Mouse (Mus musculus) hindlimb bud, embryonic 11.5 days (tissue): Measurements from ENCODE around the gene Slc44a5.

Source experiments
- DNase-seq: peaks from one replicate; pipeline ENCODE4 v3.0.0-alpha.2; 2012; ENCODE audit warnings: low read depth, low spot score; ENCODE audit errors: extremely low spot score

Slc44a5 gene

DNA sequence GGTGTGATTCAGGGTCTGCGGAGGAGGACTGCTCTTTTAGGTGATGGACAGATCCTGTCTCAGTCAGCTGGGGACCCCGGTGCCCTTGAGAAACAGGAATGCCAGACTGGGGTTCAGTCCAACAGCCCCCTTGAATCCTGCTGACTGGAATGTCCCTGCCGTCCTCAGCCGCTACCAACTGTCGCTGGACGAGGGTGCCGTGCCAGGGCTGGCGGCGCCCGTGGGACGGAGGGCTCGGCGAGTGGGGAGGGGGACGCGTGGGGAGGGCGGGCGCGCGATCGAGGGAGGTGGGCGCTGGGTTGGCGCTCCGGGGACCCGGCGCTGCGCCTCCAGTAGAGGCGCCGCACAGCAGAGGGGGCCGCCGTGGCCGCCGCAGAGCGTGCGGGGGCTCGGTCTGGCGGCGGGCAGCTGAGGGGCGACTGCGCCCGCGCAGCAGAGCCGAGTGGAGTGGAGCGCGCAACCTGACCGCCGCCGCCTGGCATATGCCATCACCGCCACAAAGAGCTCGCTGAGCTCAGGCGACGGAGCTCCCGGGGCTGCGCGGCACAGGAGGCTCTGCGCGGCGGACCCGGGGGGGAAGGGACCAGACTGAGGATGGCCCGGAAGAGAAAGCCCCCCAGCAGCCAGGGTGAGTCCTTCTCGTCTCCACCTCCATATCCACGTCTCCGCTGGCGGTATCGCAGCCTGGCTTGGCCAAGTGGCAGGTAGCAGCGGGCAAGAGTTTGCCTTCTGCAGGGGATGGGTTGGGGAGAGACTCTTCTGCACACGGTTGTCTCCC, at the start of gene Slc44a5:
Slc44a5 (plus strand) TSS at position 266 of the 778 bp plus-strand sequence.
- no peak for DNase-seq

DNA sequence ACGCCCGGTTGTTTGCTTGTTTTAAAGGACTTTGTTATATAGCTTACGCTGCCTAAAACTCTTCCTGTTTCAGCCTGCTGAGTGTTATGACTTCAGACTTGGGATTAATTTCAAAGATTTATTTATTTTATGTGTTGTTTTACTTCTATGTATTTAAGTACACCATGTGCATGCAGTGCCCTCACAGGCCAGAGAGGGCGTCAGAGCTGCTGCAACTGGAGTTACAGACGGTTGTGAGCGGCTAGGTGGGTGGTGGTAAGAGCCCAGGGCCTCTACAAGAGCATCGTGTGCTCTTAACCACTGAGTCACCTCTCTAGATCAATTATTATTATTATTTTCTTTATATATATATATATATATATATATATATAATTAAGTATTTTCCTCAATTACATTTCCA, 46.9 kb upstream of the Slc44a5 start:
- DNase-seq: no peak

DNA sequence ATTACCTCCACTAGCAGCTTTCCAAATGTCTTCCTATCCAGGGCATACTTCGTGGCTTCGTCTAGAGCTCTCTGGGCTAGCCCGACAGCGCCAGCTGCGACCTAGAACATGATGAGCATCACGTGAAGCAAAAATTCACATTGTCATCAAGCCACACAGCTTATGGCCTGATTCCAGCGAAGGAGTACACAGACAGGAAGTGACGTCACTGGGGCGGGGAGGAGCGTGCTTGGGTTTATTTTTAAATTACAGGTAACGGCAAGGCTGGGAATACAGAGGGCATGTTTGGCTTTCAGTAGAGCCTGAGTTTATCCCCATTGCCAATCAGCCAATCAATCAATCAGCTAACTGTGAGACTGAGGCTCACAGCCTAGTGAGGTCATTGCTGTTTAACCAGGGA, 43.7 kb upstream of the Slc44a5 start:
- DNase-seq: no peak

DNA sequence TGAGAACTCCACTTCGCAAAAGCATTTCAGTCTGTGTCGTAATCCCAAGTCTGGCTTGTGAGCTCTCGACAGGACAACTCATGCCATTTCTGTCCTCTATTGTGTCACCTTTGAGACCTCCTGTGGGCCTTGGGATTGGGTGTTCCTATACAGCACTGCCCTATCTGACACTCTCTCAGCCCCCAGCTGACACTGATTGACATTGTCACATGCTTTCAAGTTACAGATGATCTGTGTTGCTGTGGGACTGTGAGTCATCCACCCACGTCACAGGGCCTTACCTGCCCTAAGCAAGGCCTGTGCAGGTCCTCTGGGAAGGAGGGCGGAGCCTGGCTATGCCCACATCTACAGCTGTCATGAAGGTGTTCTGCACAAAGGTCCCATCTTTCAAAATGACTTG, 40.8 kb upstream of the Slc44a5 start:
- no peak for DNase-seq

DNA sequence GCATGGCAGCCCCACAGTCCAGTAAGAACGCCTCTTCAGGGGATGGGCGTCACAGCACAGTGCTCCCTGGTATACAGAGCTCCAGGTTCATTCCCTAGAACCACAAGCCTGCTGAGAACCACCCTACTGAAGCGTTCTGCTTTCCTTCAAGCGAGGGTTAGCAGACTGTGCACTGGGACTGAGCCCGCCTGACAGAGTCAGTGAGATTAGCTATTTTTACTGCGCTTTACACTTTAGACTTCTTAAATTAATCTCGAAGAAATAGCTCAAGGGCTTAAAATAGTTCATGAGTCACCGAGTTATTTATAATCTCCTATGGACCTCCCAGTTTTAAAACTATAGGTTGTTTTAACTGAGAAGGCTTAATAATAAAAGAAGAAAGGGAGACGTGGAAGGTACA, 37.4 kb upstream of the Slc44a5 start:
- no peak for DNase-seq

DNA sequence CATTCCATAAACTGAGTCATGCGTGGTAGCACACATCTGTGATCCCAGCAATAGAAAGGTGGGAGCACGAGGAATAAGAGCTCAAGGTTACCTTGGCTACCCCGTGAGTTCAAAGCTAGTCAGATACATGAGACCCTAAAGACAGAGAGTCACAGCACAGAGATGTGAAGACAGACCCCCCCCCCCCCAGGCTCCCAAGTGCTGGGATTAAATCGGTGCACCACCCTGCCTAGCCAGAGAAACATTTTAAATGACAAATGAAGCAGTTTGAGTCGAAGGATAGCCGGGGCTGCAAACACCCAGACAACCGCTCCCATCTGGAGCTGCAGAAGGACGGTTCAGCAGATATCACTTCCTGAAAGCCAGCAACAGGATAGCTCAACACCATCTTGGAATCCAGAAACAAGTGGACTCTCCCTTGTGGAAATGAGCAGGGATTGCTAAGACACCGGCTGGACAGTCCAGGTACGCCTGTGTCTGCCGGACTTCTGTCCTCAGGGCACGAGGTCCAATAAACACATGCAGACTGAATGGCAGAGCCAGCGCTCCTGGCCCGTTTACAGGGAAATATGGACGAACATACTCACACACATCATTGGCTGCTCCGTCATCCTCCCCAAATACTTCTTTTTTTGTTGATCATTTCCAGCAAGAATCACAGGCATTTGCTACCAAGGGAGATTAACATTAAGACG, 36.0 kb upstream of the Slc44a5 start:
- no peak for DNase-seq

DNA sequence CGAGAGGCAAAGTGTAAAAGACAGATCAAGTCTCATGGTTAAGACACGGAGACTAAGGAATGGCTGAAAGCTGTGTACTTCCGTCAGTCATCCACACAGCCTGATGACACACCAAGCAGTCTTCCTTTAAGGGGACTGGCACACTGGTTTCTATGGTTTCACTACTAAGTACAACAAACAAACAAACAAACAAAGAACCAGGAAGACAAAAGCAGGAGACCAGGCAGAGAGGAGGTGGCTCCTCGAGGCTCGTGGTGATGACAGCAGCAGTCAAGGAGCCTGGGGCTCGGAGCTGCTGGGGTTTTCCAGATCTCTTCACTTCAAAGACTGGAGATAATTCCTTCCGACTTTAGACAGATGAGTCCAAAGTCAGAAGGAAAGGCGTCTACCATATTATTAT, 33.2 kb upstream of the Slc44a5 start:
- no peak for DNase-seq

DNA sequence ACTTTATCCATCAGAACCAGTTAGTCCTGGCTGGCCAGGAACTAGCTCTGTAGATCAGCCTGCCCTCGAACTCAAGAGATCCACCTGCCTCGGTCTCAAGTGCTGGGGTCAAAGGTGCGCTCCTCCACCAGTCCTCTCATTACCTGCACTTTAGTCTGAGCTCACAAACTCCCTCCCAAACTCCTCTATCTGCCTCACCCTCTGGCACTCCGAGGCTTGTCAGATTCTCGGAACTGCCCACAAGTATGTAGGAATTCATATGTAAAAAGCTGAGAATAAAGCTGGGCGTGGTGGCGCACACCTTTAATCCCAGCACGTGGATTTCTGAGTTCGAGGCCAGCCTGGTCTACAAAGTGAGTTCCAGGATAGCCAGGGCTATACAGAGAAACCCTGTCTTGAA, 32.8 kb upstream of the Slc44a5 start:
- DNase-seq: no peak

DNA sequence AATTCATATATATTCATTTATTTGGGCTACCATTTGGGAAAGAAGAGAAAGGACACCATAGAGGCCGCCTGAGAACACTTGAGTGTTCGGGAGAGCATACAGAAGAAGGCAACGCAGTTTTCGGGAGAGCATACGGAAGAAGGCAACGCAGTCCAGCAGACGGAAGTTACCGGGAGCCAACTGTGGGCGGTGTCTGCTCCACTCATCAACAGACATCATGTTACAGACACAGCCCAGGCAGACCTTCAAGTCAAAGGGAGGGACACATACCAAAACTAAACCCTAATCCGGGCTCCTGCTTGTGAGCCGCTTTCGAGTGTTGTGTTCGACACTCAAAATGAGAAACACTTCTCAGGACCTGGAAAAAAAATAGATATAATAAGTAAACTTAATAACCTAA, 31.6 kb upstream of the Slc44a5 start:
- no peak for DNase-seq

DNA sequence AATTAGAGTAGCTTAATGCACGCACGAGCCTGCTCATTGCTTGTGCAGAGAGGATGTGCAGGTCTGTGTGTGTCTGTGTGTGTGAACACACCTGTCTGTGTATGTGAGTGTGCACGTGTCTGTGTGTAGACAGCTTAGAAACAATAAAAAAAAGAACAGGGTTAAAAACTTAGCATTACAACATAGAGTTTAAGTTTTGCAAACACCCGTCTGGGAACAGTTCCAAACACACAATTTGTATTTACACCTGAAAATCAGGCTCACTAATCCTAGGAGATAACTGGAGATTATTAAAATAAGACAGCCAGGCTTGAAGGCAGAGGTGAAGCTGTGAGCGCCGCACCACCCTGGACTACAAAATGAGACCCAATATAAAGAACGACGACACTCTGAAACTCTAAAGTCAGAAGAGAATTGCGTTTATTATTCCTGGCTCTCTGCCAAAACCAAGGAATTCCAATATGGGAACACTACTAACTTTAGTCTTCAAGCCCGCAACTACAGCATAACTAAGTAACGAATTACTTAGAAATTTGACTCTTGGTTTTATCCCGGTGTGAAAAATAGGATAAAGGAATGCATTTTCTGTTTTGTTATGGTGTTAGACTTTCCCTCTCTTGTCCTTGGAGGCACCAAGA, 30.1 kb upstream of the Slc44a5 start:
- DNase-seq: no peak

DNA sequence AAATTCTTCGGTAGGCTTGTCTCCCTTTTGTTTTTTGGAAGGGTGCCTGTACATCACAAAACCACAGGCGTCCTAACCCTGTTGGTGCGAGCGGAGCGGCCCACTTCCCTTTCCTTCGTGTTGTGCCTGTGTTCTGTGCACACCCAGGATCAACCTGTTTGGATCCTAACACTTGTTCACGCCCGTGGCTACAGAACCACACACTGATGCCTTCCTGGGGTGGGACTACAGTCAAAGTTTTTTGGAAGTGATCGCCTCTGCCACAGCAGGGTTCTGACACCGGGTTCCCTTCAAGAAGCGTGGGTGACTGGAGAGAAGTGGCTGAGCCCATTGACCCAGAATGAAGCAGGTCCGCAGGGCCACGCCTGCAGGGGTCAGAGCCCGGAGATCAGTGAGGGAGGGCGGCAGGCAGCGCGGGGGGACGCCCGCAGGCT, 29.3 kb upstream of the Slc44a5 start:
- DNase-seq: no peak

DNA sequence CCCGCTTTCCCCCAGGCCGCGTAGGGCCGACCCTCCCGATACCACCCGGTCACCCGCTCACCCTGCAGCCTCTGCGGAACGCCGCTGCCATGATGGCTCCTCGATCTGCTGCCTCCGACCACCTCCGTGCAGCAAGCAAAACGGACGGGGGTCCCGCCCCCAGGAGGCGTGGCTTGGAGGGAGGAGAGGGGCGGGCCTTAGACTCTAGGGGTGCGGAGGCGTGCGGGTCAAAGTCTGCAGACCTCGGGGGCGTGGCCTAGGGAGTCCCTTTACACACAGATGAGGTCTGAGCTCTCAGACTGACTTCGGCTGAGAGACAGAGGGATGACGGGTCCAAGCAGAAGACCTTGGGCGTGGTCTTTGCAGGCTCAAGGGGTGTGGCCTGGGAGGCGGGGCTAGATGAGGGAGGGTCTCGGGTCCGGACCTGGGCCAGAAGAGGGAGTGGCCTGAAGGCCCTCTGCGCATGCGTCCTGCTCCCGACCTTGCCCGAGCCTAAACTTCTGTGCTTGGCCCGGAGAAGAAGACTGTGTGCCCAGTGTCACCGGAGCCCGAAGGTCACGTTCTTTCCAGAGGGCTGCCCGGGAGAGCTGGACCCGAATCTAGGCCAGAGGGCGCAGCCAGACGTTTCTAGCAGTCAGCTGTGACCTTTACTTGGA, 28.8 kb upstream of the Slc44a5 start, which contains the start of gene Acadm:
Acadm (minus strand) TSS at position 298 of the 656 bp plus-strand sequence.
- peak; percentile 94 for DNase-seq

DNA sequence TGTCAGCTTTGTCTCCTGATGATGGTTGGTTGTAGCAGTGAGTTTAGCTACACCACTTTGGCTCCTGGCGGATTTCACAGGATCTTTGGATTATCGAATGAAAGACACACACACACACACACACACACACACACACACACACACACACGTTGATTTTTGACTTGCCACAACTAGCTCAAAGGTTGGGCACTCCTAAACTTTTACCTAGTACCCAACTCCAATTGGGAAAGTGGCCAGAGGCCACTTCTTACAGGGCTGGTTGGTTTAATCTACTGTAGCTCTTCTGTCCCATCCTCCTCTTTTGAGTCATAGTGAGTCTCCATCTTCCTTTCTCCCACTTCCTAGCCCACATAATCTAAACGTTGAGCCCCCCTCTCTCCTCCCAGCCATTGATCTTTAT, 26.0 kb upstream of the Slc44a5 start:
- DNase-seq: no peak

DNA sequence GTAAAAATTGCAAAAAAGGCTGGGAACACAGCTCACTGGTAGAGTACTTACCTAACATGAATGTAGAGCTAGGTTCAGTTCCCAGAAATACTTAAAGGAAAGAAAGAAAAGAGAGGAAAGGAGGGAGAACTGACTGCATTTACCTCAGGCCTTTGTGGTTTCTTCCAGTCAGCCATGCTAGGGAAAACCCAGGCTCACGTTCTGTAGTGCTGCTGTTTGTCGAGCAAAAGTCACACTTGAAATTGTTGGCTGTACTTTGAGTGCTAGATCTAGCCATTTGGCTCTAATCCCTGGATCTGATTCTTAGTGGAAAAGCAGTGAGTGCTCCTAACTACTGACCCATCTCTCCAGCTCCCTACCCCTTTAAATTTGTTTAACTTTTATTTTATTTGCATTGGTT, 25.1 kb upstream of the Slc44a5 start:
- no peak for DNase-seq

DNA sequence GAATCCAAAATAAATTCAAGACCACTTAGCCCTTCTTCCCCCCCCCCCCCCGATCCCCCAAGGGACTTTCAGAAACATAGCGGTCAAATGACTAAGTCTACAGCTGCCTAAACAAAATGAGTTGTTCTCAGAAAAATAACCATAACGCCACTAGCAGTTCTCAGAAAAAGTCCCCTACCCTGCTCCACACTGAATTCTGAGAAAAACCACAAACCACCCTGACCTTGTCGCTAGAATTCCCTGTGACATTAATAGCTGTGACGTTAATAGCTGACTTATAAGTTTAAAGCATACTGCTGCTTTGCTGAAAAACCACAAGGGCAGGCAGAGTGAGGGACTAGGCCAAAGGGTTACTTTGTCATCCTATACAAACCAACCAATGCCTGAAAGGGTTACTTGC, 15.3 kb upstream of the Slc44a5 start:
- DNase-seq: no peak

DNA sequence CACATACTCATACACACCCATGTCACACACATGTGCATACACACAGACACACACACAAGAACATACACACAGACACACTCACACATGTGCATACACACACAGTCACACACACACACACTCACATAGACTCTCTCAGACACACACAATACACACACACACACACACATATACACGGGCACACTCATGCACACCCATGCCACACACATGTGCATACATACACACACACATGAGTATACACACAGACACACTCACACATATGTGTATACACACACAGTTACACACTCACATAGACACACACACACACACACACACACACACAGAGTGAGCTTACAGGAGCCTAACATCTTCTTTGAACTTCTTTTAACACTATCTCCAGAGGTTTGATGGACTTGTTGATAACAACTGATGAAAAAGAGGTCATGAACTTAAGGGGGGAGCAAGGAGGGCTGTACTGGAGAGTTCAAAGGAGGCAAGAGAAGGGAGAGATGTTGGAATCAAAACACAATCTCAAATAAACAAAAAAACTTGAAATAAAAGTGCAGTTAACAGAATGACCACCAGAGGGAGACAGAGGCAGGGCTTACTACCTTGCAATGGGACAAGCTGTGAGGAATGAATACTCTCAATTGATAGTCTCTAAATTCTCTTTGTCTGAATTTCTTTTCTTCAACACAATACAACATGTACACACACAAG, 14.1 kb upstream of the Slc44a5 start:
- DNase-seq: no peak

DNA sequence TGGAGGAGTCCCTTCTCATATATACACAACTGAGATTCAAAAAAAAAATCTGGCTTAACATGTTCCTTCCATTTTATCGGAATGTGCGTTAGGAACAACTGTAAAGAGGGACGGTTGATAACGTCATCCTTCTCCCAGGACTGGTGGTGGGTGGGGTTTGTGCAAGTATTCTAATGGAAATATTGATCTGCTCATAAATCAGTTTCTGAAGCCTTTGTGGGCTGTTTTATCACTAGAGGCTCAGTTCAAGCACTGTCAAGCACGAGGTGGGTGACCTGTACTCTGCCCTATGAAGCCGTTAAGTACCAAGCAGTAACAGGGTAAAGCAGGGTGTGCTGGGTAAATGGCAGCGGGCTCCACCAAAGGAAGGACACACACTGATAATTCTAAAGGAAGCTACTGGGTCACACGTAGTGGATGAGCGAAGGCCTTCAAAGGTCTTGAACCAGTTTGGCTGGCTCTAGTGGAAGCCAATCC, 13.5 kb upstream of the Slc44a5 start:
- DNase-seq: no peak

DNA sequence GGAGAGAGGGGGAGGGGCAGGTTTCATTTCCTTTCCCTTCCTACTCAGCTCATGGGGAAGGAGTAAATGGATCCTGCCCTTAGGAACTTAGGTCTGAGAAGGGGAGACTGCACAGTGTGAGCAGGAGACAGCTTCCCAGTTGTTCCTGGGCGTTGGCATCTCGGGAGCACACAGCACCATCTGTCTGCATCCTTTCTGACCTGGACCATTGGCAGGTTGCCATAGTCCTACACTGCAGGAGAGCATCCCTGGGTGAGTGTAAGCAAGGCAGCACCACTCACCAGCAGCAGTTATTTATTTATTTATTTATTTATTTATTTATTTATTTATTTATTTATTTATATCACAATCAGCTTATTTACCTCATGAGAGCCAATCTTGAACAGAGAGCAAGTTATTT, 12.4 kb upstream of the Slc44a5 start:
- no peak for DNase-seq

DNA sequence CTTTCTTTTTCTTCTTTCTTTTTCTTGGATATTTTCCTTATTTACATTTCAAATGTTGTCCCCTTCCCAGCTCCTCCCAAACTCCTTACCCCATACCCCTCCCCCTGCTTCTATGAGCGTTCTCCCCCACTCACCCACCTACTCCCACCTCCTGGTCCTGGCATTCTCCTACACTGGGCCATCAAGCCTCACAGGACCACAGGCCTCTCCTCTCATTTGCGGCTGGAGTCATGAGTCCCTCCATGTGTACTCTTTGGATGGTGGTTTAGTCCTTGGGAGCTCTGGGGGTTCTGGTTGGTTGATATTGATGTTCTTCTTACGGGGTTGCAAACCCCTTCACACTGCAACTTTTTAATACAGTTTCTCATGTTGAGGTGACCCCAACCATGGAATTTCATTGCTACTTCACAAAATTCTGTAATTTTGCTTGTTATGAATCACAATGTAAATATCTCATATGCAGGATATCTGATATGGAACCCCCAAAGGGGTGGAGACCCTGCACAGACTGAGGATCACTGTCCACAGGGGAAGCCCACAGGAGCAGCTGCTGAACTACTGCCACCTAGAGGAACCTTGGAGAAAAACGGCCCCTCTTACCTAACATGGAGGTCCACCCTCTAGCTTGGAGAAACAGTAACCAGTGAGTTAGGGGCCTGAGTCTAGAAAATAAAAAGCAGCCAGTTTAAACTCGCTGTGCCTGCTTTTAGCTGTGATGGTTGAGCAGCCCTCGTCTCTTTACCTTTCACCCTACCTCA, 11.4 kb upstream of the Slc44a5 start:
- no peak for DNase-seq

DNA sequence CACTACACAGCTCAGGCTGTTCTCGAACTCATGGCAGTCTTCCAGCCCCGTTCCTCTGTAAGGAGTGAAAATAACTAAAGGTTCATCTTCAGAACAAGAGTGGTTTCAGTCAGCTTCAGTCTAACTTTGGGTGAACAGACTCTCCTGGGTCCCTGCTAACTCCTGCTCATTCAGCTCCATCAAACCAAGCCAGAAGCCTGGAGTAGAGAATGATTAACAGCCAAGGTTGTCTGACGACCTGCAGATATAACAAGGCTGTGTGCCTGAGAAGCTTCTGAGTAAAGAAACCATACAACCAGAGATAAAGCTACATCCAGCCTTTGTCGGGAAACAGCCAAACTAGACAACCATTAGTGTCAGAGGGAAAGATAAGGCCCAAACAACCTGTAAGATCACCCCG, 5.8 kb upstream of the Slc44a5 start:
- no peak for DNase-seq
